Mouse (Mus musculus) layer of hippocampus, adult 9-11 months (tissue): Measurements from ENCODE around the gene Ahcy.
"Not testable (repeated sequence)": the region's sequence is repeated elsewhere in the genome, so short reads cannot be mapped to it uniquely, and the experiment has no call there.

Experiments used
- DNase-seq: peaks from one replicate; pipeline ENCODE4 v3.0.0; 2022

The Ahcy gene

DNA sequence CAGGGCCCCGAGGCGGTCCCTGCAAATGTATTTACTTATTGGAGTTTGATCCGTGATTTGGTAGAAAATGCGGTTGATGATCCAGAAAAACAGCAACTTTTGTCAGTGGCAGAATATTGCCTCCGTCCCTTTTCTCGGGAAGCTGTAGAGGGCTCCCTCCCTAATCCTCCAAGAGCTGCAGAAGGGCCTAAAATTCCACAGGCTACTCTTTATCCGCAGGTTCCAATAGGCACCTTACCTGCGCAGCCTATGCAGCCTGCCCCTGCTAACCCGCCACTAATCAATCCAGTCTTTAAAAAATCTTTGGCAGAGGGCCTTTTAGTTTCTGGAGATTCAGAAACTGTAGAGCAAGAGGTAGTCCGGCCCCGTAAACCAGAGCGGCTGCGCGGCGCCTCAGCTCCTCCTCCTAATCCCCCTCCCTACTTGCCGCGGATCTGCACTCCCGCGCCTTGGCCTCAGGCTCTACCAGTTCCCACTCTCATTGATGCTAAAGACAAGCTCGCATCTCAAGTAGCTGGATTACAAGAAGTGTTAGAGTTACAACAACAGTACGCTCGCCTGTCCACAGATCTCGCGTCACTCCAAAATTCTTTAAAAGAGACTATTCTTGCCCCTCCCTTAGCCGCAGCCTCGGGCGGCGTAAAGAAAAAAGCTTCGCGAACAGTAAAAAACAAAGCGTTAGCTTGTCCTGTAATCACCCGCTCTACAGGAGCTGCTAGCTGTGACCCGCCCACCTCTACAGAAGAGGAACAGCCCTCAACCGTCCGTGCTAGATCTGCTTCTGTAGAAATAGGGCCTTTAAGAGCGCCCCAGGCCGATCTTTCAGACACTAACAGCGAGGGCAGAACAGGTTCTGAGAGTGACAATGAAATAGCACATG lies 55.3 kb downstream of the Ahcy start:
- peak; percentile 31 for DNase-seq

- DNase-seq: not testable (repeated sequence)
These were observed 56.0 kb downstream of the Ahcy start, which contains the start of gene Gm14226 for GRCm38 (mm10) chr2:155018251-155018755. TSS of gene Gm14226 (plus strand) at chr2:155018266.

GRCm38 (mm10) chr2:155016751-155017150 lies 57.5 kb downstream of the Ahcy start:
- DNase-seq: not testable (repeated sequence)

DNA sequence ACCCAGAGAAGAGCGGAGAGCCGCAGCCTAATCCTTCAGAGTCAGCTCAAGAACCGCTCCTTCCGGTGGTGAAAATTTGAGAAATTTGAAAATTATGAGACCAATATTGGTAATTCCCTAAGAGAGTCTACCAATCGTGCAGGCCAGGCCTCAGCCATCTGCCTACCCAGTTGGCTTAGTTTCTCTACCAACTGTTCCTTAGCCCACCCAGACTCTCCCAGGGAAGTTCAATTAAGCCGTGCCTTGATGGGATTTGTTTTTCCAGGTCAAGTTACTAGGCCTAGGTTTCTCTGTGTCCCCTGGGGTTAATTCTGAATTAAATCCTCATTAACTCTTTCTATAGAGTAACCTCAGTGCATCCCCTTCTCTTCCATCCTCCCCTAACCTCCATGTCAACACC lies 61.3 kb downstream of the Ahcy start:
- DNase-seq: peak; percentile 23

GRCm38 (mm10) chr2:155011086-155011656 lies 63.1 kb downstream of the Ahcy start:
- DNase-seq: peak; percentile 13
